Mouse (Mus musculus): ENCODE measurements around the gene Ccdc130. TPM values are rescaled to one million over a fixed set of nuclear protein-coding genes. Genes with fewer than 3 reads are reported as not detected.

The Ccdc130 gene
- polyA plus RNA-seq, 1 experiment from 2014 or later = 26.6 TPM

DNA sequence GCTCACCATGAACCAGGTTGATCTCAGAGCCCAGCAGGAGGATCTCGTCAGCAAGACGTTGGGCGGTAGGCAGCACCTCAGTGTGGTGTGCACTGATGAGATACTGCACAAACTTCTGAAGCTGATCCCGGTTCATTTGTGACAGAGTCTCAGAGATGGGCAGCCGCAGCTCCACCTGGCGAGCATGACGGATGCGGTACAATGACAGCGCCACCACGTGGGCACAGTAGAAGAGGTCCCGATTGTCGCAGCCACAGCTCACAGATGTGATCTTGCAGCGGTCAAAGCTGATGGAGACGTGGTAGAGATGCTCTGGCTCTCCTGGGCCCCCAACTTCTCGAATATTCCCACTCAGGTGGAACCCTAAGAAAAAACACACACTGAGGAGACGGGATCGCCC, 39.4 kb downstream of the Ccdc130 start:
- DNase-seq (ENCODE audit: low spot score) (no peak), ATAC-seq (ENCODE audit: insufficient read depth, low FRiP score, low TSS enrichment) (no peak)
- Histone ChIP-seq H3K4me2 (ENCODE audit: low read depth) (no peak overlapping the region), H3K9me3 (ENCODE audit: control insufficient read depth, low read length) (no peaks in the 10 kb centered on the region), H3K36me3 (ENCODE audit: control insufficient read depth, insufficient read depth, low read length) (peaks cover 32% of the 10 kb centered on the region), H3K27ac (ENCODE audit: low read depth, low read length) (no peak overlapping the region), H3K4me3 (ENCODE audit: low read depth, low read length) (no peak overlapping the region), H3K27me3 (ENCODE audit: control insufficient read depth, insufficient read depth, low read length) (no peaks in the 10 kb centered on the region), H3K4me1 (ENCODE audit: control insufficient read depth, insufficient read depth, low read length) (peaks cover 5% of the 10 kb centered on the region), H3K9ac (ENCODE audit: low read length) (no peak overlapping the region)
- 78% methylated on average over 17 of the region's 17 CpGs for WGBS

GRCm38 (mm10) chr8:84223322-84224029, 46.7 kb downstream of the Ccdc130 start:
- H3K4me2 ChIP-seq (ENCODE audit: low read depth) = no peak overlapping the region
- H3K27ac ChIP-seq (ENCODE audit: low read depth, low read length) = no peak overlapping the region
- no peaks in the 10 kb centered on the region for H3K4me1 ChIP-seq (ENCODE audit: control insufficient read depth, insufficient read depth, low read length)
- DNase-seq (ENCODE audit: low spot score) = no peak
- H3K9ac ChIP-seq (ENCODE audit: low read length) = no peak overlapping the region
- no peak overlapping the region for H3K4me3 ChIP-seq (ENCODE audit: low read depth, low read length)
- no peaks in the 10 kb centered on the region for H3K27me3 ChIP-seq (ENCODE audit: control insufficient read depth, insufficient read depth, low read length)
- WGBS = 82% methylated on average over 21 of the region's 21 CpGs
- H3K36me3 ChIP-seq (ENCODE audit: control insufficient read depth, insufficient read depth, low read length) = peaks cover 36% of the 10 kb centered on the region
- no peaks in the 10 kb centered on the region for H3K9me3 ChIP-seq (ENCODE audit: control insufficient read depth, low read length)
- ATAC-seq (ENCODE audit: insufficient read depth, low FRiP score, low TSS enrichment) = no peak

DNA sequence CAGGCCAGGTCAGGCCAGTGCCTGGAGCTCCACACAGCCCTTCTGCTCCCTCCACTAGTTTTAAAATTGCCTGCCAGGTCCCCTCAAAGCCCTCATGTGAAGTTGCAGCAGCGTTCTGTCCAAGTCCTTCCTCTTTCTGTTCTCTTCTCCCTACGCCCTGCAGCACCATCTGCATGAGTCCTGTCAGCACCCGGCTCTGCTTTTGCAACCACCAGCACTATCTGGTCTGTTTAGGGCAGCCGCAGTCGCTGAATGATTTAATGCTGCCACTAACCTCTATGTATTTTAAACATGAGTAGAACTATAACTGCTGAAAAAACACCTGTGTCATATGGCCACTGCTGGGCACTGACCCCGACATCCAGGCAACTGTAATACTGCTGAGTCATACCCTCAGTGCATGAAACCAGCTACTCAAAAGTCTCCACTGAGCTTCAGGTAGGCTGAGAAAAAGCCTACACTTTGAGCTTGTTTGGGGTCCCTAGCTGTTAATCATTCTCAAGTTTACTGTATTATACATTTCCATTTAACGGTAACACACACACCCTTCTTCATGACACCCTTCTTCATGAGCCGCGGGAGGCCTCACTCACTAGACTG, 47.5 kb downstream of the Ccdc130 start:
- Histone ChIP-seq H3K27ac (ENCODE audit: low read depth, low read length) (no peak overlapping the region), H3K4me1 (ENCODE audit: control insufficient read depth, insufficient read depth, low read length) (no peaks in the 10 kb centered on the region), H3K27me3 (ENCODE audit: control insufficient read depth, insufficient read depth, low read length) (no peaks in the 10 kb centered on the region), H3K9me3 (ENCODE audit: control insufficient read depth, low read length) (no peaks in the 10 kb centered on the region), H3K4me3 (ENCODE audit: low read depth, low read length) (no peak overlapping the region), H3K36me3 (ENCODE audit: control insufficient read depth, insufficient read depth, low read length) (peaks cover 36% of the 10 kb centered on the region), H3K9ac (ENCODE audit: low read length) (no peak overlapping the region), H3K4me2 (ENCODE audit: low read depth) (no peak overlapping the region)
- no peak for DNase-seq (ENCODE audit: low spot score)
- WGBS = 89% methylated on average over 9 of the region's 9 CpGs
- no peak for ATAC-seq (ENCODE audit: insufficient read depth, low FRiP score, low TSS enrichment)

- Histone ChIP-seq H3K4me2 (ENCODE audit: low read depth) (no peak overlapping the region), H3K4me1 (ENCODE audit: control insufficient read depth, insufficient read depth, low read length) (no peaks in the 10 kb centered on the region), H3K27ac (ENCODE audit: low read depth, low read length) (no peak overlapping the region), H3K27me3 (ENCODE audit: control insufficient read depth, insufficient read depth, low read length) (no peaks in the 10 kb centered on the region), H3K4me3 (ENCODE audit: low read depth, low read length) (no peak overlapping the region), H3K9ac (ENCODE audit: low read length) (no peak overlapping the region), H3K36me3 (ENCODE audit: control insufficient read depth, insufficient read depth, low read length) (peaks cover 28% of the 10 kb centered on the region), H3K9me3 (ENCODE audit: control insufficient read depth, low read length) (no peaks in the 10 kb centered on the region)
- DNase-seq (ENCODE audit: low spot score) (no peak), ATAC-seq (ENCODE audit: insufficient read depth, low FRiP score, low TSS enrichment) (no peak)
- WGBS = 90% methylated on average over 7 of the region's 7 CpGs
These were observed 50.1 kb downstream of the Ccdc130 start for GRCm38 (mm10) chr8:84220105-84220504.

DNA sequence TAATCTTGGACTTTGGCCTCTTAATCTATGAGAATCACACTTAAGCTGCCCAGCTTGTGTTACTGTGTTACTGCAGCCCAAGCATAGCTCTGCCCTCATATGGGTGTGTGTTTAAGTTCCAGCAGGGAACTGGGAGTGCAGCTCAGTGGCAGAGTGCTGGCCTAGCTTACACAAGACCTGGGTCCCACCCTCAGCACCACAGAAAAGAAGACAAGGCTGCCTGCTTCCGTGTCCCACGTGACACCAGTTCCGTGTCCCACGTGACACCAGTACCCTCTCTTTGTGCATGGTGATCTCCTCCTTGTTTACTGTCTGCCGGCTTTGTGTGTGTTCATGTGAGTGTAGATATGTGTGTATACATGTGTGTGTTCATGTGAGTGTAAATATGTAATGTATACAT, 52.0 kb downstream of the Ccdc130 start:
- H3K4me1 ChIP-seq (ENCODE audit: control insufficient read depth, insufficient read depth, low read length) = no peaks in the 10 kb centered on the region
- no peak overlapping the region for H3K4me3 ChIP-seq (ENCODE audit: low read depth, low read length)
- 97% methylated on average over 5 of the region's 5 CpGs for WGBS
- no peak overlapping the region for H3K4me2 ChIP-seq (ENCODE audit: low read depth)
- H3K9me3 ChIP-seq (ENCODE audit: control insufficient read depth, low read length) = no peaks in the 10 kb centered on the region
- no peak for DNase-seq (ENCODE audit: low spot score)
- no peak overlapping the region for H3K9ac ChIP-seq (ENCODE audit: low read length)
- ATAC-seq (ENCODE audit: insufficient read depth, low FRiP score, low TSS enrichment) = no peak
- no peak overlapping the region for H3K27ac ChIP-seq (ENCODE audit: low read depth, low read length)
- H3K27me3 ChIP-seq (ENCODE audit: control insufficient read depth, insufficient read depth, low read length) = no peaks in the 10 kb centered on the region
- H3K36me3 ChIP-seq (ENCODE audit: control insufficient read depth, insufficient read depth, low read length) = peaks cover 21% of the 10 kb centered on the region

GRCm38 (mm10) chr8:84217206-84217605, 53.0 kb downstream of the Ccdc130 start:
- Histone ChIP-seq H3K4me2 (ENCODE audit: low read depth) (no peak overlapping the region), H3K9me3 (ENCODE audit: control insufficient read depth, low read length) (no peaks in the 10 kb centered on the region), H3K27ac (ENCODE audit: low read depth, low read length) (no peak overlapping the region), H3K36me3 (ENCODE audit: control insufficient read depth, insufficient read depth, low read length) (peaks cover 22% of the 10 kb centered on the region), H3K27me3 (ENCODE audit: control insufficient read depth, insufficient read depth, low read length) (no peaks in the 10 kb centered on the region), H3K4me1 (ENCODE audit: control insufficient read depth, insufficient read depth, low read length) (no peaks in the 10 kb centered on the region), H3K4me3 (ENCODE audit: low read depth, low read length) (no peak overlapping the region), H3K9ac (ENCODE audit: low read length) (no peak overlapping the region)
- WGBS = 95% methylated on average over 11 of the region's 11 CpGs
- DNase-seq (ENCODE audit: low spot score) (no peak), ATAC-seq (ENCODE audit: insufficient read depth, low FRiP score, low TSS enrichment) (no peak)

DNA sequence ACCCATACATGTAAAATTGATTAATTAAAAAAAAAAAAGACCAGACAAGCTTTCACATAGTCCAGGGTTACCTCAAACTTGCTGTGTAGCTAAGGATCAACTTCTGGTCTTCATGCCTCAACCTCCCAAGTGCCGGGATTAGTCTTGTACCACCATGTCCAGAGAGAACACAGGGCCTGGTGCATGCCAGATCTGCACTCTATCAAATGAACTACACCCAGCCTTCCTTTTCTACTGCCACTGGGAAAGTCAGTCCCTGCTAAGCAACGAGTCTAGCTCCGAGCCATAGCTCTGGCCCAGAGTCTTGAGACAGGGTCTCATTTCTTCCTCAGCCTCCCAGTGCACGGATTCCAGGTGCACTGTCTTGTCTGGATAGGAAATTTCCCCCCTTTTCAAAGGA, 56.9 kb downstream of the Ccdc130 start:
- Histone ChIP-seq H3K27me3 (ENCODE audit: control insufficient read depth, insufficient read depth, low read length) (no peaks in the 10 kb centered on the region), H3K9me3 (ENCODE audit: control insufficient read depth, low read length) (no peaks in the 10 kb centered on the region), H3K4me2 (ENCODE audit: low read depth) (no peak overlapping the region), H3K4me1 (ENCODE audit: control insufficient read depth, insufficient read depth, low read length) (no peaks in the 10 kb centered on the region; the same call in 1 of the 2 replicates), H3K27ac (ENCODE audit: low read depth, low read length) (no peak overlapping the region), H3K4me3 (ENCODE audit: low read depth, low read length) (no peak overlapping the region), H3K9ac (ENCODE audit: low read length) (no peak overlapping the region), H3K36me3 (ENCODE audit: control insufficient read depth, insufficient read depth, low read length) (peaks cover 17% of the 10 kb centered on the region)
- 94% methylated on average over 4 of the region's 4 CpGs for WGBS
- DNase-seq (ENCODE audit: low spot score) = no peak
- no peak for ATAC-seq (ENCODE audit: insufficient read depth, low FRiP score, low TSS enrichment)

- Histone ChIP-seq H3K9ac (ENCODE audit: low read length) (no peak overlapping the region), H3K4me1 (ENCODE audit: control insufficient read depth, insufficient read depth, low read length) (no peaks in the 10 kb centered on the region; the same call in 1 of the 2 replicates), H3K9me3 (ENCODE audit: control insufficient read depth, low read length) (no peaks in the 10 kb centered on the region), H3K27ac (ENCODE audit: low read depth, low read length) (no peak overlapping the region), H3K36me3 (ENCODE audit: control insufficient read depth, insufficient read depth, low read length) (peaks cover 17% of the 10 kb centered on the region), H3K27me3 (ENCODE audit: control insufficient read depth, insufficient read depth, low read length) (no peaks in the 10 kb centered on the region), H3K4me3 (ENCODE audit: low read depth, low read length) (no peak overlapping the region), H3K4me2 (ENCODE audit: low read depth) (no peak overlapping the region)
- DNase-seq (ENCODE audit: low spot score) (no peak), ATAC-seq (ENCODE audit: insufficient read depth, low FRiP score, low TSS enrichment) (no peak)
- 92% methylated on average over 31 of the region's 31 CpGs for WGBS
These were observed 58.2 kb downstream of the Ccdc130 start for GRCm38 (mm10) chr8:84211881-84212563.

Measured in neural tube, embryonic 11.5 days (tissue).